Mouse (Mus musculus): Measurements from ENCODE around the gene Nasp.
"Not testable (repeated sequence)": the region's sequence is repeated elsewhere in the genome, so short reads cannot be mapped to it uniquely, and the experiment has no call there.

Gene Nasp

DNA sequence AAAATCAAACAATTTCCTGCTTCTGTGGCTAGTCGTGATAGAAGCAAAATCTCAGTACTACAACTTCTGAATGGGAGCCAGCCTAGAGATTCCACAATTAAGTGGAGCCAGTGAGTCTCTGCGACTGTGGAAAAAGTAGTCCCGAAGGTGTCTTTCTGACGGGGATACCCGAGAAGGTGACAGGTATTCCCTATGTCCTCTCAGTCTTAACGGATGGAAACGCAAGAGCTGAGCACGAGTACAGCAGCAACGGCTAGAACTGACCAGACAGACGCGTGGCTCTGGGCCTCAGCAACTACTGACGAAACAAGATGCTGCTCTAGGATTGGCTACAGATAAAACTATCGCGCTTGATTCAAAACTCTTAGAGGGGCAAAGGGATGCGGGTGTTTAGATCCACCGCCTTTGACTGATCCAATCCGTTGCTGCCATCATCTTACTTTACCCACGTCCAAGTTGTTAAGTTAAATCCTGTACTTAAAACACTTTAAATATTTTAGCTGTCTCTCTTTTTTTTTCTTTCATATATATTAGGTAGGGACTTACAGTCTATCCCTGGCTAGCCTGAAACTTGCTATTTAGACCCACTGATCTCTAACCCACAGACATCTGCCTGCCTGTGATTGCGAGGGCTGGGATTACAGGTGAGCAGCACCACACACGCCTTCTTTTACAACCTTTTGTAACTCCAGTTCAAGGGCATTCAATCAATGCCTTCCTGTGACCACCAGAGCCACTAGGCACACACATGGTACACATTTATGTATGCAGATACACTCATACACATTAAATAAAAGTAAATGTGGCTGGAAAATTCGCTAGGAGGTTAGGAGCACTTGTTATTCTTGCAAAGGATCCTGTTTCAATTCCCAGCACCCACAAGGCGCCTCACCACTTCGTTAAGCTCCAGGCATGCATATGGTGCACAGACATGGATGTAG, at the start of gene Nasp:
Gene Nasp, minus strand, starts transcription at position 220 of the 941 bp plus-strand sequence.
- DNase-seq (ENCODE audit: low read depth, low spot score), result peak; percentile 90

GRCm38 (mm10) chr4:116676027-116676426, 48.3 kb upstream of the Nasp start:
- no peak for DNase-seq (ENCODE audit: low read depth, low spot score)

DNA sequence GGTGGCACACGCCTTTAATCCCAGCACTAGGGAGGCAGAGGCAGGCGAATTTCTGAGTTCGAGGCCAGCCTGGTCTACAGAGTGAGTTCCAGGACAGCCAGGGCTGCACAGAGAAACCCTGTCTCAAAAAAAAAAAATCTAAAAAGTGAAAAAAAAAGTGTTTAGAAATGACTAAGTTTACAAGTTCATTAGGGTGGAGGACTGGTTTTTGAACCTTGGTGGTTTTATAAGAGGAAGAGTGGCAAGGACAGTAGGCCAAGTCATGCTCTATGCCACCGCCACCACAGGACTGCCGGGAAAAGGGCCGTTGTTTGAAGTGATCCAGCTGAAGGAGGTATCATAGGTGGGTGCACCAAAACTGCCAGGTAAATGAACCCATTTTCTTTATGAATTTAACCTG, 47.0 kb upstream of the Nasp start:
- DNase-seq (ENCODE audit: low read depth, low spot score), result not testable (repeated sequence)

- no peak for DNase-seq (ENCODE audit: low read depth, low spot score)
Measured at GRCm38 (mm10) chr4:116672785-116673184, 45.0 kb upstream of the Nasp start.

DNA sequence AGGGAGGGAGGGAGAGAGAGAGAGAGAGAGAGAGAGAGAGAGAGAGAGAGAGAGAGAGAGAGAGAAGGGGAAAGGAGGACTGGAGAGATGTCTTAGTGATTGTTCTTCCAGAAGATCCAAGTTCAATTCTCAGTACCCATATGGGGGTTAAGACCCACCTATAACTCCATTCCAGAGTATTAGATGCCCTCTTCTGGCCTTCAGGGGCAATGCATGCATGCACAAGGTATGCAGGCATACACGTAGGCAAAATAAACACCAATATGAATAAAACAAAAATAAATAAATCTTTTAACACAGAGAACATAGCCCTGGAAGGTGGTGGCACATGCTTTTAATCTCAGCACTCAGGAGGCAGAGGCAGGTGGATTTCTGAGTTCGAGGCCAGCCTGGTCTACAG, 41.5 kb upstream of the Nasp start:
- peak; percentile 18 for DNase-seq (ENCODE audit: low read depth, low spot score)

DNA sequence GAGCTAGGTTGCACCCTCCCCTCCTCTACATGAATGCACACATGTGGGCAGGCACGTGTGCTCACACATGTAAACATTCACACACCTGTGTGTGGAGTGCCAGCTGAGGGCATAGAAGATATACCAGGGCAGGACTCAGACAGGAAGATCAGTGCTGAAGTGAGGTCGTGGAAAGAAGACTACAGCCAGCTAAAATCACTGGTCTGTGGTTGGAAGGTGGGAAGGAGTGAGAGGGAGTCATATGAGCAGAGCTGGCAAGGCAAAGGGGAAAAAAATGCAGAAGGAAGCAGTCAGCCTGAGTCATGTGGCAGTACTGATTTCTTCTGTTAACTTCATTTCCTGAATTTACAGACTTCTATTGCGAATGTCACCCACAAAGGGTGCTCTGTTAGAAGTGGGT, 40.4 kb upstream of the Nasp start:
- no peak for DNase-seq (ENCODE audit: low read depth, low spot score)

- no peak for DNase-seq (ENCODE audit: low read depth, low spot score)
Measured at GRCm38 (mm10) chr4:116666625-116667024, 38.9 kb upstream of the Nasp start.

DNA sequence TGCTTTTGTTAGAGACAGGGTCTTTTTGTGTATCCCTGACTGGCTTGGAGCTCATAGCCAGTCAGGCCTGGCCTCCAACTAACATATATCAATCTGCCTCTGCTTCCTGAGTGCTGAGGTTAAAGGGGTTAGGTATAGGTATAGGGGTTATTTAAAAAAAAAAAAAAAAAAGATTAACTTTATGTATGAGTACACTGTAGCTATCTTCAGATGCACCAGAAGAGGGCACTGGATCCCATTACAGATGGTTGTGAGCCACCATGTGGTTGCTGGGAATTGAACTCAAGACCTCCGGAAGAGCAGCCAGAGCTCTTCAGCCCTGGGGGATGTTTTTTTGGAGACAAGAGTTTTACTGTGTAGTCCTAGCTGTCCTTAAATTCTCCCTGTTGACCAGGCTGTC, 34.3 kb upstream of the Nasp start:
- DNase-seq (ENCODE audit: low read depth, low spot score), result no peak

DNA sequence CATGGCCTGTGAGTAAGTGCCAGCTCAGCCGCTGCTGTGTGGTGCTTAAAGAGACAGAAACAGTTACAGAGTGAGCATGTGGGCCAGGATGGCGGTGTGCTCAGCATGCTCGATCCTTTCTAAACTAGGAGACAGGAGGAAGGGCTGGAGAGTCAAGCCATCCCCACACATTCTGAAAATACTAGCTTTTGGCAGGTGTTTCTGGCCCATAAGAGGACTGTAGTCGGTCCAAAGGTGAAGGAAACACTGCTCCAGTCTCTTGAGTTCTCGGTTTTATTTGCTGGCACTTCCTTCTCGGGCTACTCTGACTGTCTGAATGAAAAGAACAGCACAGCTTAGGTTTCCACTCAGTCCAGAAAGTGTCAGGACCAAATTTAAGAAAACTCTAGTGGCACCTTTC, 33.1 kb upstream of the Nasp start:
- no peak for DNase-seq (ENCODE audit: low read depth, low spot score)

- not testable (repeated sequence) for DNase-seq (ENCODE audit: low read depth, low spot score)
Measured at GRCm38 (mm10) chr4:116659916-116660315, 32.2 kb upstream of the Nasp start.

DNA sequence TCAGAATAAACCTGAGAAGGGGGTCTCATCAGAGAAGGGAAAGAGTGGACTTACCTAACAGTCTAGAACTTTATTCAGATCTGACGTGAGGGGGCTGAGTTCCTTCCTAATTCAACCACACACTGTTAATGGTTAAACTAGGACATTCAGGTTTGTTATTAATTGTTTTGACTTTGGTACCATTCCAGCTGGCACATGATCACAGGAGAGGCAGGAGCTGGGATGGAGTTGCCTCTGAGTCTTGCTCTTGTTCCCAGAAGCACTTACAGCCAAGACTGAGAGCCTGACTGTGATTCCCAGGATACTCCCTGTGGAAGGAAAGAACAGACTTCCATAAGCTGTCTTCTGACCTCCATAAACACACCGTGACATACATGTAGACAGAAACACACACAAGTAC, 31.7 kb upstream of the Nasp start:
- no peak for DNase-seq (ENCODE audit: low read depth, low spot score)

GRCm38 (mm10) chr4:116657971-116658370, 30.2 kb upstream of the Nasp start:
- DNase-seq (ENCODE audit: low read depth, low spot score), result no peak

- DNase-seq (ENCODE audit: low read depth, low spot score), result no peak
Measured at GRCm38 (mm10) chr4:116655658-116656057, 27.9 kb upstream of the Nasp start.

GRCm38 (mm10) chr4:116655100-116655499, 27.4 kb upstream of the Nasp start:
- no peak for DNase-seq (ENCODE audit: low read depth, low spot score)

- DNase-seq (ENCODE audit: low read depth, low spot score), result no peak
Measured at GRCm38 (mm10) chr4:116653228-116653627, 25.5 kb upstream of the Nasp start.

DNA sequence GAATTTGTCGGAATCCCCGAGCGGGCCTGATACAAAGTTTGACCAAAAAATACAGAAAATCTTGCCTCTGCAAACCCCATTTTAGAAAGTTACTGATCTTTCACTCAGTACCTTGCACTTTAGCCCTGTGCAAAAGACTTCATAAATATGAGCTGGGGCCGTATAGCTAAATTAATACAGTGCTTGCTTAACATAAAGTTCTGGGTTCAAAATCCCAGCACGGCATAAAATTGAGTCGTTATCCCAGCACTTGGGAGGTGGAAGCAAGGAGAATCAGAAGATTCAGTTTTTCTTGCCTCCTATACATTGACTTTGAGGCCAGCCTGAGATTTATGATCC, 24.0 kb upstream of the Nasp start:
- DNase-seq (ENCODE audit: low read depth, low spot score), result no peak

DNA sequence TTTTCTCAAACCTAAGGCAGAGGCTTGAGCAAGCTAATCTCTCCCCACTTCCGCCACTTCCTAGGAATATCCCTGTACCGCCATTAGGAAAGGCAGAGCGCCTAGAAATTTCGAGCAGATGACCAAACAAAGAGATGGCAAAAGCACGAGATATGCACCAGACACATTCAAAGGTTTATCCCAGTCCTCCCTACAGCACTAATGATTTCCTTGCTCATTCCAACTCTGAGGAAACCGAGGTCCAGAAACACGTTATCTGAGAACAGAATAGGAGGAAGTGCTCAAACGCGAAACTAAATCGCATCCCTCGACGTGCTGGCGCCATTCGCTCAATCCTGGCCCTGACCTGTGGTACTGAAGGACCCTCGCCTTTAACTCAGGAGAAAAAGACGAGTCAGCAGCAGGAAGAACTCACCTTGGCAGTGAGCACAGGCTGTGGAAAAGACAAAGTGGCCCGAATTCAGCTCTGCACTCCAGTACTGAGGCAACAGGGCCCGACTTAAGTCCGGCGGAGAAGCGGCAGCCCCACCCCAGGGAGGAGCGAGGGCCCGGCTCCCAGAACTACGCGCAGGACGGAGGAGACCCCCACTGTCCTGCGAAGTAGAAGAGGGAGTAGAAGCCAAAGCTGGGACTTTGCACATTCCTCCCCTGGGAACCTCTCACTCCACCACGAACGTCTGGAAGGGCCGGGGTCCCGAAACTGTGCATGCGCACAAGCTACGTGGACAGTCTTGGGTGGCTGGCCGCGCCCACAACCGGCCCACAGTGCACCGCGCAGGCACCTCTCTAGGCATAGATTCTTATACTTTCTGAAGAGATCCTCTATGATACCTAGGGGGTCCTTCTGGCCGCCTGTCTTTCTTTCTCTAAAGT, 23.4 kb upstream of the Nasp start, which contains the start of gene Akr1a1:
Gene Akr1a1, minus strand, starts transcription at position 757 of the 873 bp plus-strand sequence.
- peak; percentile 88 for DNase-seq (ENCODE audit: low read depth, low spot score)

GRCm38 (mm10) chr4:116650365-116650764, 22.6 kb upstream of the Nasp start:
- no peak for DNase-seq (ENCODE audit: low read depth, low spot score)

DNA sequence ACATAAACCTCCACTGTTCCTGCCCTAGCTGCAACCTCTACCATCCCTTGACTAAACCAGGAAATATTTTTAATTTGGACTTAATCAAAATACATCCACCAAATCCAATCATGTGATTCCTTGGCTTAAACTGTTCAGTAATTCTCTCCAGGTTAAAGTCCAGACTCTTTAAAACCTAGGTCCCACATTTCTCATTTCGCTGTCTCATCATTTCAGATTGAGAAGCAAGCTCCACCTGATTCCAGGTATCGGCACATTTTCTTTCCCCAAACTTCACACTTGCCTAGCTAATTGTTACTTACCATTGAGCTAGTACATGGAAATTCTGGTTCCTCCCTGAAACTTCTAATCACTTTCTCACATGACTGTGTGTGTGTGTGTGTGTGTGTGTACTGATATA, 21.7 kb upstream of the Nasp start:
- DNase-seq (ENCODE audit: low read depth, low spot score), result no peak

DNA sequence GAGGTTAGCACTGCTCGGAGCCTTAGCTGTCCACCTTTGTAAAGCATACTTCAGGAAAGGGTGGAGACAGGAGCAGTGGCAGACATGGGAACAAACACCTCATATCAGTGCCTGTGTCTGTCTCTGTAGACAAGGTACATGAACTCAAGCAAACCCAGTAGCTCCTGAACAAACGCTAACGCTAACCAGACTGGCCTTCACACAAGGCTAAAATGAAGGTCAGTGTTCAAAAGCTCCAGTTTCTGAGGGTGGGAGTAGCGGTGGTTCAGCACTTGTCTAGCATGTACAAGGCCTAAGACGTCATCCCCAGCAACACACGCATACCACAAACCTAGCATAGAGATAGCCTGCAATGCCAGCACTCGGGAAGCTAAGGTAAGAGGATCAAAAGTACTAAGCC, 17.9 kb upstream of the Nasp start:
- DNase-seq (ENCODE audit: low read depth, low spot score), result no peak

GRCm38 (mm10) chr4:116644326-116644725, 16.6 kb upstream of the Nasp start:
- DNase-seq (ENCODE audit: low read depth, low spot score), result peak; percentile 65

GRCm38 (mm10) chr4:116642071-116642470, 14.3 kb upstream of the Nasp start:
- no peak for DNase-seq (ENCODE audit: low read depth, low spot score)
